ENCODE assay signal across 22 mouse cellular contexts in the genomic region with DNA sequence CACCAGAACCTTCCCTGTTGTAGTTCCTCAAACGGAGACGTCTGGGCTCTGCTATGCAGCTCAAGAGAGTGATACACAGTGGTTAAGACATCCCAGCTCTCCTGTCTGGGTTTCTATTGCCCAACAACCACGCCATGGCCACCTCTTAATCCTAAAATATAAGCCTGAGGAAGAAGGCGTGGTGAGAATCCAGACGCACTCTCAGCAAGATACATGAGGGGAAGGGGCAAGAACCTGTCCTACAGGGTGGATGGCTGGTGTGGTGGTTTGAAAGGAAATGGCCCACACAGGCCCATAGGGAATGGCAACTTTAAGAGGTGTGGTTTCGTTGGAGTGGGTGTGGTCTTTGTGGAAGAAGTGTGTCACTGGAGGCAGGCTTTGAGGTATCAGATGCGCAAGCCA. TPM values are rescaled to one million over a fixed set of nuclear protein-coding genes. Genes with fewer than 3 reads are reported as not detected.
DNase-seq lines count a peak whose midpoint lies in the region; ATAC-seq and TF ChIP-seq lines count a peak whose summit lies in the region.
"Had no signal": no experiment of that assay in that cellular context is flagged by ENCODE, and none has a peak within 500 bp of the region (broad histone marks: within the 10 kb centered on the region; RNA-seq: fewer than 3 reads in every experiment).

No protein-coding gene starts in this region.

- peak overlapping the region; percentile 64 for H3K27ac ChIP-seq in liver, postnatal 0 days (ENCODE audit: low read depth)
- H3K27ac ChIP-seq in hindbrain, embryonic 10.5 days = no peak overlapping the region
- H3K27ac ChIP-seq: embryonic facial prominence, embryonic 10.5 days; forebrain, embryonic 12.5 days; kidney, postnatal 0 days; midbrain, embryonic 13.5 days had no signal

- H3K4me2 ChIP-seq in liver, postnatal 0 days (ENCODE audit: low read depth, low read length) = no peak overlapping the region
- H3K4me2 ChIP-seq: forebrain, embryonic 12.5 days; lung, embryonic 14.5 days; midbrain, embryonic 13.5 days had no signal

- 53% methylated on average over 7 of the region's 7 CpGs for WGBS in liver, postnatal 0 days (ENCODE audit: insufficient replicate concordance)
- 84% methylated on average over 7 of the region's 7 CpGs for WGBS in hindbrain, embryonic 10.5 days

- H3K9me3 ChIP-seq in liver, postnatal 0 days (ENCODE audit: low read length) = no peaks in the 10 kb centered on the region
- no peaks in the 10 kb centered on the region for H3K9me3 ChIP-seq in hindbrain, embryonic 10.5 days
- H3K9me3 ChIP-seq: embryonic facial prominence, embryonic 10.5 days; forebrain, embryonic 12.5 days; midbrain, embryonic 13.5 days had no signal

- no peak overlapping the region for H3K9ac ChIP-seq in liver, postnatal 0 days (replicated peaks)
- H3K9ac ChIP-seq: forebrain, embryonic 12.5 days; lung, embryonic 14.5 days; midbrain, embryonic 13.5 days had no signal

- no peaks in the 10 kb centered on the region for H3K27me3 ChIP-seq in liver, postnatal 0 days (ENCODE audit: insufficient read depth, low read length)
- no peaks in the 10 kb centered on the region for H3K27me3 ChIP-seq in hindbrain, embryonic 10.5 days (ENCODE audit: insufficient read depth, poor library complexity, severe bottlenecking)
- H3K27me3 ChIP-seq: forebrain, embryonic 12.5 days; midbrain, embryonic 13.5 days had no signal

- no peak for TF ChIP-seq EP300 in liver, postnatal 0 days (IDR thresholded peaks at IDR 0.05; ENCODE audit: low read depth)

- H3K4me3 ChIP-seq in liver, postnatal 0 days (ENCODE audit: low read depth, low read length) = no peak overlapping the region
- no peak overlapping the region for H3K4me3 ChIP-seq in hindbrain, embryonic 10.5 days
- H3K4me3 ChIP-seq: embryonic facial prominence, embryonic 10.5 days; forebrain, embryonic 12.5 days; midbrain, embryonic 13.5 days; myocyte had no signal

- DNase-seq in spleen, postnatal 36 days (ENCODE audit: low spot score in 2 of 2) = peak; percentile 41 to 43
- DNase-seq in spleen, postnatal 4 days (ENCODE audit: low spot score in 2 of 2) = no peak
- DNase-seq in ZHBTc4 (ENCODE audit: low read depth, low spot score) = peak; percentile 37
- no peak for DNase-seq in liver, postnatal 0 days
- peak; percentile 35 for DNase-seq in yolk sac, embryonic 10.5 days (ENCODE audit: low spot score)
- no peak for DNase-seq in lung, postnatal 36 days
- DNase-seq in cerebellum, adult 9-11 months = no peak
- DNase-seq in hindbrain, embryonic 10.5 days (ENCODE audit: low spot score) = no peak
- DNase-seq: adrenal gland, adult 2 months; cerebellum, adult 11 months; cerebellum, postnatal 36 days; kidney, adult 18-20 months; lung, embryonic 14.5 days; lung, postnatal 4 days; right cerebral cortex, postnatal 14 days; spleen, adult 18-20 months; thymus, postnatal 25 days had no signal

- H3K4me1 ChIP-seq in liver, postnatal 0 days (ENCODE audit: insufficient read depth) = no peaks in the 10 kb centered on the region; the same call in 1 of the 2 replicates
- H3K4me1 ChIP-seq in hindbrain, embryonic 10.5 days (replicated peaks) = 0 out of 2 replicates have a peak, but pooled peaks cover 4% of the 10 kb centered on the region
- H3K4me1 ChIP-seq: forebrain, embryonic 12.5 days; midbrain, embryonic 13.5 days had no signal

- 0 out of 2 replicates have a peak, but pooled peaks have one; percentile 14 for ATAC-seq in liver, postnatal 0 days

- no peak for TF ChIP-seq CTCF in liver, postnatal 0 days (IDR thresholded peaks at IDR 0.05; ENCODE audit: low read depth)

- H3K36me3 ChIP-seq in liver, postnatal 0 days (replicated peaks; ENCODE audit: insufficient read depth, low read length) = no peaks in the 10 kb centered on the region
- H3K36me3 ChIP-seq in hindbrain, embryonic 10.5 days = no peaks in the 10 kb centered on the region
- H3K36me3 ChIP-seq: embryonic facial prominence, embryonic 10.5 days; forebrain, embryonic 12.5 days; midbrain, embryonic 13.5 days had no signal

RNA-seq across cellular contexts. Expression of gene Scaf11, which starts 14.9 kb away (rescaled TPM):
- polyA plus RNA-seq in liver, postnatal 0 days (2015; fragmentation: Nextera tagmentation; extraction: Ambion mirVana) = 32.5 and 35.6 TPM in 2 replicates
- polyA plus RNA-seq in hindbrain, embryonic 10.5 days (2016; fragmentation: Nextera tagmentation; extraction: Ambion mirVana) = 66.3 and 94.9 TPM in 2 replicates

Comparison
In these comparisons a context has a peak if more than half of its experiments do, and no peak if none do; other contexts are left out.
1. DNase-seq: peak in spleen, postnatal 36 days (2 of 2), ZHBTc4 (single experiment) and yolk sac, embryonic 10.5 days (single experiment); none in spleen, postnatal 4 days (0 of 2), liver, postnatal 0 days (single experiment), lung, postnatal 36 days (single experiment), cerebellum, adult 9-11 months (single experiment) and hindbrain, embryonic 10.5 days (single experiment).